Mouse (Mus musculus): ENCODE data around the gene Fam163a.

DNA sequence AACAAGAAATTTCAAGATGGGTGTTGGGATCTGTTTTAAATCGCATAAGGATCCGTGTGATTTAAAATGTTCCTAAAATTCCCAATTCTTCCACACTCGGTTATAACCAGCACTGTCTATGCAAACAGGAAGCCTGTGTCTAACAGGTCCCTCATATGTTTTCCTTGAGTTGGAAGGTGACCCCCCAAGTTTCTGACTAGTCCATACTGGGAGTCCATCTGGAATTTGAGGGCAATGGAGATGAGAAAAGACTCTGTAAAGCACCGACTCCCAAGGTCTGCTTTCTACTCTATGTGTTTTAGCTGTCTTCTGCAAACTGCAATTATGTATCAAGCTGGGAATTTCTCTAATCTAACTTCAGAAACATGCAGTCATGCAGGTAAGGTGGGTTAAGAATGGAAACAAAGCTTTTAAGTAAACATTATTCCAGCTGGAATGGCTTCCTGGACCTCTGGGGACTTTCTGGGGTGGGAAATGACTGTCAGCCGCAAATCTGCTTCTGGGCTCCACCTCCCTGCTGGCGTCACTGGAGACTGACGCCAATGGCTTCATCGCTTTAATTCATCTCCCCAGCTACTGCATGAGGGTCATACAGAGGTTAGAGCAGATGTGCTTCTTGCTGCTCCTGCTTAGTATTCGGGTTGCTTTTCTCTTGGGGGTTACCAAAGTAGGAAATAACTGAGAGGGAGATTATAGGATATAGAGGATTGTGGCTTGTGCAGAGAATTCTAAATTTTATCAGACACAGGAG is 25.7 kb upstream of the Fam163a start:
- no peak for TF ChIP-seq CTCF (IDR thresholded peaks at IDR 0.05)
- TF ChIP-seq EP300 (IDR thresholded peaks at IDR 0.05) = no peak
